Mouse (Mus musculus) adipocyte (in vitro differentiated cells): ENCODE results near the gene Irf9.

ENCODE experiments used
- DNase-seq: peaks from one replicate; pipeline ENCODE4 v3.0.0-alpha.2; 2016; ENCODE audit warnings: low spot score

Irf9 gene

GRCm38 (mm10) chr14:55615876-55616275 lies 12.5 kb downstream of the Irf9 start:
- peak; percentile 75 for DNase-seq

GRCm38 (mm10) chr14:55616844-55617243 lies 13.5 kb downstream of the Irf9 start:
- DNase-seq: no peak

GRCm38 (mm10) chr14:55617822-55618221 lies 14.5 kb downstream of the Irf9 start, which contains the start of gene Rec8:
Rec8 (plus strand) TSS chr14:55618037.
- DNase-seq: no peak

GRCm38 (mm10) chr14:55618486-55619195 lies 15.3 kb downstream of the Irf9 start:
- no peak for DNase-seq

GRCm38 (mm10) chr14:55628077-55628827 lies 24.9 kb downstream of the Irf9 start:
- DNase-seq: no peak

GRCm38 (mm10) chr14:55629312-55629711 lies 25.9 kb downstream of the Irf9 start:
- no peak for DNase-seq

- peak; percentile 14 for DNase-seq
Observed at GRCm38 (mm10) chr14:55634874-55635522, 31.6 kb downstream of the Irf9 start.

GRCm38 (mm10) chr14:55635523-55636007 lies 32.2 kb downstream of the Irf9 start, which contains the start of gene Ipo4:
Ipo4 (minus strand) TSS chr14:55635957.
- peak; percentile 89 for DNase-seq

- DNase-seq: no peak
Observed at GRCm38 (mm10) chr14:55637795-55638194, 34.4 kb downstream of the Irf9 start, which contains the start of gene Gm49378. Gm49378 (minus strand) TSS chr14:55637895.

- DNase-seq: no peak
Observed at GRCm38 (mm10) chr14:55640816-55641215, 37.4 kb downstream of the Irf9 start.

- DNase-seq: no peak
Observed at GRCm38 (mm10) chr14:55641291-55641690, 37.9 kb downstream of the Irf9 start.

GRCm38 (mm10) chr14:55642679-55643059 lies 39.3 kb downstream of the Irf9 start:
- DNase-seq: no peak

- peak; percentile 70 for DNase-seq
Observed at GRCm38 (mm10) chr14:55643060-55643907, 39.9 kb downstream of the Irf9 start, which contains the start of gene Tm9sf1. Tm9sf1 (minus strand) TSS chr14:55643806.

- peak; percentile 12 for DNase-seq
Observed at GRCm38 (mm10) chr14:55644261-55644888, 41.0 kb downstream of the Irf9 start.

GRCm38 (mm10) chr14:55649884-55650283 lies 46.5 kb downstream of the Irf9 start, which contains the start of gene Tssk4:
Tssk4 (plus strand) TSS chr14:55650184.
- DNase-seq: no peak

- DNase-seq: no peak
Observed at GRCm38 (mm10) chr14:55651528-55651927, 48.2 kb downstream of the Irf9 start.

- no peak for DNase-seq
Observed at GRCm38 (mm10) chr14:55656935-55657334, 53.6 kb downstream of the Irf9 start.

GRCm38 (mm10) chr14:55658011-55658410 lies 54.6 kb downstream of the Irf9 start:
- DNase-seq: no peak
